Mouse (Mus musculus) ES-CJ7 (cell line): ENCODE measurements around the gene Sass6.

Experiments
- DNase-seq: peaks from one replicate; pipeline ENCODE4 v3.0.0; 2011; ENCODE audit warnings: low read depth, low spot score

Sass6 gene

GRCm38 (mm10) chr3:116662463-116662863, 67.7 kb downstream of the Sass6 start, which contains the start of gene Mfsd14a:
TSS of gene Mfsd14a (minus strand) at chr3:116662677.
- DNase-seq: peak; percentile 94

GRCm38 (mm10) chr3:116664281-116664680, 69.5 kb downstream of the Sass6 start:
- DNase-seq: peak; percentile 83
